Mouse (Mus musculus) embryonic stem cell, embryonic (primary cell): ENCODE measurements around the gene Ccdc33.

Experiments
- CTCF ChIA-PET, 4 experiments: fragments of 300-600 bp in 2 of 4; fragments of 350-600 bp in 2 of 4; sonication (Branson Sonifier 250); formaldehyde crosslinking; loops; one replicate each; lab custom pipeline; 2022; ENCODE audit warnings: inconsistent platforms in 2 of 4; lab: Charles Lee
- POLR2A ChIA-PET, 4 experiments: fragments of 300-600 bp in 2 of 4; fragments of 350-600 bp in 2 of 4; sonication (Branson Sonifier 250); formaldehyde crosslinking; loops; one replicate each; lab custom pipeline; 2022; ENCODE audit warnings: antibody characterized with exemption in 4 of 4, inconsistent platforms in 1 of 4; lab: Charles Lee

The Ccdc33 gene

DNA sequence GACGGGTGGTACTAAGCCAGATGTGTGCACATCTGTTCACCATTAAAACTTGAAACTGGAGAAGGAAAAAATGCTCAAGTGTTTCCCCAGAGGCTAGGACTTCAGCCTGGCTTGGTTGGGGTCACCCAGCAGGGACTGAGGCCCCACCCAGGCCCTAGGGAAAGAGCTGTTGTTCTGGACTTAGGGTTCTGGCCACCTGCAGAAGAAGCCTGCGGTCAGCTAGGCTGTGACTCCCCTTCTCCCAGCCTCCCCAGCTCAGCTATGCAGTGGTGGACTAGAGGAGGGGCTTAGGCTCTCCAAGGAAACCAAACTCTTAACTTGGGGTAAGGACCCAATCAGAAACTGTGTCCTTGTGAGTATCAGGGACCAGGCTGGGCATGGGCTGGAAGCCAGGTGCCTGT lies 17.3 kb upstream of the Ccdc33 start:
- ChIA-PET CTCF (no interaction called here), POLR2A (interaction anchor here in 1 of 4 experiments (1.0 kb wide), 1 partner anchor 23 kb away, joined by 3 read pairs; no protein-coding TSS in a partner anchor)

DNA sequence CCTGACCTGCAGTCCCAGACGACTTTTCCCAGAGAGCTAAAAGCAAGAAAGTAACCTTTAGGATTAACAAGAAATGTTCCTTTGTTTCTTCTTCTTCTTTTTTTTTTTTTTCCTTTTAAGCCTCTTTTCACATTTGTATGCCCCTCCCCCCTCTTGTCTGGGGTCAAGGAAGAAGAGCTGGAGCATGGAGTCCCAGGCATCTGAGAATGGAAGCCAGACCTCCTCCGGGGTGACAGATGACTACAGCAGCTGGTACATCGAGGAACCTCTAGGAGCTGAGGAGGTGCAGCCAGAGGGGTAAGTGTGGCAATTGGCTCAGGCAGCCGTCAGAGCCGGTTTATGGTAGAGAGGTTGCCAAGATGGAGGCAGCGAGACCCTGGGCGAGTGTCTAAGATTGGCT lies 16.3 kb upstream of the Ccdc33 start:
- CTCF ChIA-PET = interaction anchor here in 3 of 4 experiments (0.6 to 0.8 kb wide), 5 partner anchors 31 to 873 kb away, joined by 3 to 7 read pairs (median 4); partner anchors contain the start of gene Stra6 (in 1 of the 3)
- POLR2A ChIA-PET = interaction anchor here (0.6 to 1.7 kb wide), 6 partner anchors 22 to 147 kb away, joined by 3 to 5 read pairs (median 4); no protein-coding TSS in a partner anchor

DNA sequence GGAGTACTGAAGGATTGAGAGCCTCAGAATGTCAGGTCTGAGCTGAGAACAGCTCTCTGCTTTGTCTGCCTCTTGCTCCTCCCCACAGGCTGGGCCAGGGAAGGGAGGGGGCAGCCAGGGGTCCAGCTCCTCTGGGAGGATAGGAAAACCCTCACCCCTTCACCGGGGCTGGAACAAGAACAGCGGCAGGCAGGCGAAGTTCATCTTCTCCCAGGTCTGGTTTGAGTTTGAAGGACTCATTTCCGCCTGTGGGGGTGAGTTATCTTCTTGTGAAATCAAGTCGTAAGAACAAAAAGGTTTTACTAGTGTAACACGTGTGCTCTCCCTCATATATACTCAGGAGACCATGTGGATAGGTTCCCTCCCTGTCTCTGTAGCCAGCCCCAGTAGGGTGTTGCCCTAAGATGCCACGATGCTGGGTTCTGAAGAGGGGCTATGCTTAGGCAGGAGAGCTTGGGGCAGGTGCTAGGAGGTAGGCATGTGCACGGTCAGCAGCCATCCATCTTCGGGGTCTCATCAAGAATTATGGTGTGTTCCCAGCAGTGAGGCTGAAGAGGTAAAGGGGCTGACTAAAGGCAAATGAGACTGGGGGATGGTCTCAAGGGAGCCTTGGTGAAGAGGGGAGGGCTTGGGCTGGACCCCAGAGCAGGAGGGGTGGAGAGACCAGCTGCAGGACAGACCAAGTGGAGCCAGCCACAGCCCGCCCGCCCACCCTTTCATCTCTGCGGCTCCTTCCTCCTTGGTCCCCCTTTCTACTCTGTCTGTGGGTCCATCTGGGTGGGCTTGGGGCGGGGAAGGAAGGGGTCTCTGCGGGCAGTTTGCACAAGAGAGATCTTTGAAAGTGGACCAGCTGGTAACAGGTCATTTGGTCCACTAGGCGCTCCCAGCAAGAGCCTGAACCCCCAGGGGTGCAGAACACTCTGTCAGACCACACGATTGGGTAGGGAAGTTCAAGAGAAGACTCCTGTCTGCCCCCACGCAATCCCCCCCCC lies 15.6 kb upstream of the Ccdc33 start:
- CTCF ChIA-PET = interaction anchor here in 3 of 4 experiments (0.6 to 0.8 kb wide), 6 partner anchors 51 to 872 kb away, joined by 3 to 7 read pairs (median 4); partner anchors contain the start of genes Islr (in 1 of the 3), Islr2 (in 1 of the 3) and Stra6 (in 1 of the 3)
- POLR2A ChIA-PET = interaction anchor here (0.6 to 1.7 kb wide), 5 partner anchors 21 to 148 kb away, joined by 3 to 5 read pairs (median 4); no protein-coding TSS in a partner anchor

DNA sequence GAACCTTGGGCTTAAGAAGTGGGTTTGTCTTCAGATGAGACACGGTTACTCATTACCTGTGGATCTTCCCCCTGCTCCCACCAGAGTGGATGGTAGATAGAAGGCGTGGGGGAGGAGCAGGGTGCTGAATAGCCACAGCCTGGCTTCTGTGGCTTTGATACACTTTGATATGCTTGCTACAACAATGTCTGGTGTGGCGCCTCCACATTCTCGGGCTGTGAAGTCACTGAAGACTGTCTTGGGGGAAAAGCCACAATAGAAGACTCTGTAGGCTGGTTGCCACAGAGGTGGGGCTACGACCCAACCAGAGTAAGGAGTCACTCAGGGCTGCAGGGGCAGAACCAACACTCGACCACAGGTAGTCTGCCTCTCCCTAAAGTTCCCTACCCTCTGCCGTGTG lies 13.1 kb upstream of the Ccdc33 start:
- ChIA-PET POLR2A (interaction anchor here in 1 of 4 experiments (0.9 kb wide), 1 partner anchor 18 kb away, joined by 4 read pairs; no protein-coding TSS in a partner anchor), CTCF (no interaction called here)

DNA sequence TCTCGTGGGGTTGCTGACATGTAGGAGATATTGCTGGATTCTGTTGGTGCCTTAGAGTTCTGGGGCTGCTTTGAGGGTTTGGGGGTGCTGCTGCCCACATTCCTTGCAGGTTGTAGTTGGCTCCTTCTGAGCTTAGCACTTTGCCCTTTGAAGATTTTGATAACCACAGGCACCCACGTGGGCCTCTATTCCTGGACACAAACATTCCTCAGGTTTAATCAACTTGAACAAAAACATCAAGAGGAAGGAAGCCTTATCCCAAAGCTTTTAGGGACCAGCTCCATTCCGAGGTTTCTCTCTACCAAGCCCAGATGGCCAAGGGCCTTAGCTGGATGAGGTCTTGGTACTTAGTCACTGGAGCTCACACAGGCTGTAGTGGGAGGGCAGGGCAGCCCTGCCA lies 12.3 kb upstream of the Ccdc33 start:
- POLR2A ChIA-PET = interaction anchor here in 1 of 4 experiments (1.2 kb wide), 2 partner anchors 13 to 15 kb away, joined by 3 to 5 read pairs; no protein-coding TSS in a partner anchor
- CTCF ChIA-PET = no interaction called here

DNA sequence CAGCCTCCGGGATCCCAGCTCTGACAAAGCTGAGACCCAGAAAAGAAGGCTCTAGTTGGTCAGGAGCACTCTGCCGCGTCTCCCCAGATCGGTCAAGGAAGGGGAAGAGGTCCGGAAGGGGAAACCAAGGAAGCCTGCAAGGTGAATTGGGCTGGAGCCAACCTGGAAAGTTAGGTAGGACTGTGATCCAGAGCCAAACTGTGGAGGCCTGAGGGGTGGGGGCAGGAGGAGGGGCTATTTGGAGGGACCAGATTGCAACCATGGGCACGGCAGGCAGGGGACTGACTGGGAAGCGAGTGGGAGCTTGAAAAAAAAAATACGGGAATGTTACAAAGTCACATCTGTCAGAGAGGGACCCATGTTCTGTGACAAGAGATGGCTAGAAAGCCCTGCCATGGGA lies 10.9 kb upstream of the Ccdc33 start:
- ChIA-PET POLR2A (interaction anchor here in 3 of 4 experiments (0.5 to 2.0 kb wide), 8 partner anchors 11 to 298 kb away, joined by 3 to 7 read pairs (median 4); partner anchors contain the start of gene Ccdc33 (in 1 of the 3)), CTCF (interaction anchor here in 1 of 4 experiments (1.1 kb wide), 1 partner anchor 91 kb away, joined by 3 read pairs; no protein-coding TSS in a partner anchor)

DNA sequence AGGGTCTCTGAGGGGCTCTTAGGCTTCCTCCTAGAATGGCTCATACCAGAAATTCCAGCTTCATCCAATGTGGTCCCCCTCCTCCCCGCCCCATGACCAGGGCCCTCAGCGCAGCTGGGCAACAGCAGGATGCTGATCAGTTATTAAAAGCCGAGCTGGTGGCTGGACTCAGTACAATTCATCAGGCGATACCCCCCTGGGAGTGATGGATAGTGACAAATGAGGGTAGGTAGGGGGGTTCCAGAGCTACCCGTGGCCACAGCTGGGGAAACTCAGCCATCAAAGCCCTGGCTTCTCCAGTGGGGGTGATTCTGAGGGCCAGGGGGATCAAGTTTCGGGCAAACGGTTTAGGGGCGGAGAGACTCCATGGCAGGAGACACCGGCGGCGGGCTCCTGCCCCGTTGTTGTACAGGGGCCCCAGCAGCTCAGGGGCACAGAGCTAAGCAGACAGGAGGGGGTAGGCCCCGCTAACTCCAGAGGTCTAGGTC lies 10.3 kb upstream of the Ccdc33 start:
- POLR2A ChIA-PET = interaction anchor here in 3 of 4 experiments (0.6 to 2.0 kb wide), 10 partner anchors 11 to 298 kb away, joined by 3 to 7 read pairs (median 3); partner anchors contain the start of gene Ccdc33 (in 1 of the 3)
- CTCF ChIA-PET = interaction anchor here in 1 of 4 experiments (1.1 to 1.2 kb wide), 2 partner anchors 90 to 97 kb away, joined by 3 read pairs; no protein-coding TSS in a partner anchor

DNA sequence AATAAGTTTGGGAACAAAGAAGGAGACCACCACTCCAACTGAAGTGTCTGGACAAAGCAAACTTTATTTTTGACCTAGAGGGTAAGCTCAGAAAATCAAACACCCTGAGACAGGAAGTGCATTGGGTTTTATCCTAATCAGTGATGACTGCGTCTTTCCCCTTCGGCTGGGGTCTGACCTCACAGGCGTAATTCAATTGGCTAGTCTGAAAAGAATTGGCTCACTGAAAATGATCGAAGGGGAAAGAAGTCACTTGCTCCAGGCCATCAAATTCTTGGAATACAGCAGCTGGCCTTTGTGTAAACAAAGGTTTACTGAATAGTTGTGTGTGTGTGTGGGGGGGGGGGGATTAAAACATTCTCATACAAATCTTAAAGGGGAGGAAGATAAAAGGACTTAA lies 7.2 kb upstream of the Ccdc33 start:
- POLR2A ChIA-PET = interaction anchor here (0.6 to 3.5 kb wide), 8 partner anchors 12 to 346 kb away, joined by 3 to 12 read pairs (median 4); no protein-coding TSS in a partner anchor
- CTCF ChIA-PET = interaction anchor here in 1 of 4 experiments (0.8 kb wide), 1 partner anchor 471 kb away, joined by 3 read pairs; no protein-coding TSS in a partner anchor

DNA sequence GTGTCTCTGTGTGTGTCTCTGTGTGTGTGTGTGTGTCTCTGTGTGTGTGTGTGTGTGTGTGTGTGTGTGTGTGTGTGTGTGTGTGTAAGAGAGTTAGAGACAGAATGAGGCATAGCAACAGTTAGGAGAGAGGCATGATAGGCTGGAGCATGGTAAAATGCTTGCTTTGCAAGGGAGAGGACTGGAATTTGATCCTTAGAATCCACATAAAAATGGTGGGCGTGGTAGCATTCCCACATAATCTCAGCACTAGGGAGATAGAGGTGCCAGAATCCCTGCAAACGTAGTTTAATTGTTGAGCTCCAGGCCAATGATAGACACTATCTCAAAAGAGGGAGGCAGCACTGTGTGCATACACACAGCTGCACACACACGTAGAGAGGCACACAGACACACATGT lies 6.5 kb upstream of the Ccdc33 start:
- POLR2A ChIA-PET = interaction anchor here (0.5 to 3.5 kb wide), 7 partner anchors 11 to 89 kb away, joined by 3 to 12 read pairs (median 3); no protein-coding TSS in a partner anchor
- CTCF ChIA-PET = interaction anchor here in 1 of 4 experiments (0.5 kb wide), 1 partner anchor 155 kb away, joined by 3 read pairs; no protein-coding TSS in a partner anchor

DNA sequence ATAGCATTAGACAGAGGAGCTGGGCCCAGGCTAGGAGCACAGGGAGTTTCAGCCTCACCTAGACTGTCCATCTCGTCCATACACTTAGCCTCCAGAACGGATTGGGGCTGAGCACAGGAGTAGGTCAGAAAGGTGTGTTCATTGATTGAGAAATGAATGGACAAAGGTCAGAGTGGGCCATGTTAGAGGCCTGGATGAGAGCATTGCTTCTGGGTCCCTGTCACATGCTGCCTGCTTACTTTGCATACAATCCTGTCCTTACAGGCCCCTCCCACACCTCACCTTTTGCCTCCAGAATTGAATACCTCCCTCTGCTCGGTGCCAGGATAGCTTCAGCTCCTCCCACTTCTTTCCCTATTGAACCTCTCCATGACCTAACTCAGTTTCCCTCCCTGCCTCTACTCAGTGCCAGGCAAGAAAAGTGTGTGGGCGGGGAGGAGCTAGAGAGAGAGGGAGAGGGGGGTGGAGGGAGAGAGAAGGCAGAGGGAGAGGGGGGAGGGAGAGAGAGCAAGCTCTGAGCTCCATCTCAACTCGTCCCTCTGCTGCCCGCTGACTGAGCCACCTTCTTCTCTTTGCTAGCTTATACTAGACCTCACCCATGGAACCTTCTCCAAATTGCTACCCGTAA lies 2.5 kb downstream of the Ccdc33 start:
- POLR2A ChIA-PET = interaction anchor here in 2 of 4 experiments (0.5 to 1.4 kb wide), 10 partner anchors 10 to 722 kb away, joined by 3 to 4 read pairs (median 3); partner anchors contain the start of genes Islr (in 1 of the 2) and Islr2 (in 1 of the 2)
- CTCF ChIA-PET = interaction anchor here in 2 of 4 experiments (0.7 to 1.1 kb wide), 3 partner anchors 88 to 100 kb away, joined by 3 to 4 read pairs (median 3); partner anchors contain the start of genes Islr (in 2 of the 2) and Islr2 (in 2 of the 2)

DNA sequence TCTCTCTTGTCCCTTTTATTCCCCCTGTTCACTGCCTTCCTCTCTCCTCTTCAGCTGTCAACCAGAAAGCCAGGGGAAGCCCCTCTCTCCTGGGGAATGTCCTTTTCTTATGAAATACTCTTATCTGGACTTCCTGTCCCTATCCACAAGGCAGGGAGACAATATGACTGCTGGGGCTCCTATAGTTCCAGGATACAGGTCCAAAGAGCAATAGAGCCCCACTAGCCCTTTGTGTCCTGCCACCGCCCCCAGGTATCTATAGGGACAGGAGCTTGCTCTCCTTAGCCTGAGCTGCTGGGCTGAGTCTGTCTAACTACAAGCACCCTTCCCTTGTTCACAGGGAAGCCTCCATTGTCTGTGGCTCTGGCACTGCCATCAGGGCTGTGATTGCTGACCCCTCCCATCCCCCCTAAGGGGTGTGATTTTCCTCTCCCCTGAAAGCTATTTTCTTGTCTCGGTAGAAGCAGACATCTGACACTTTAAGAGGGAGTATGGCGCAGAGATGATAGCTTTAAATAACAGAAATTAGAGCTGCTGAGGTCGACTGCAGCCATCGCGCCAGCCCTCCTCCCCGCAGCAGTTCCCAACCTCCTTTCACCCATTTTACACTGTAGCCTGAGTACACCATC lies 3.2 kb downstream of the Ccdc33 start:
- ChIA-PET POLR2A (interaction anchor here (0.5 to 1.4 kb wide), 8 partner anchors 13 to 723 kb away, joined by 3 to 5 read pairs (median 3); partner anchors contain the start of genes Islr (in 1 of the 4) and Islr2 (in 1 of the 4)), CTCF (interaction anchor here in 3 of 4 experiments (0.6 to 1.1 kb wide), 4 partner anchors 89 to 456 kb away, joined by 3 to 4 read pairs (median 4); partner anchors contain the start of genes Islr (in 2 of the 3) and Islr2 (in 2 of the 3))

DNA sequence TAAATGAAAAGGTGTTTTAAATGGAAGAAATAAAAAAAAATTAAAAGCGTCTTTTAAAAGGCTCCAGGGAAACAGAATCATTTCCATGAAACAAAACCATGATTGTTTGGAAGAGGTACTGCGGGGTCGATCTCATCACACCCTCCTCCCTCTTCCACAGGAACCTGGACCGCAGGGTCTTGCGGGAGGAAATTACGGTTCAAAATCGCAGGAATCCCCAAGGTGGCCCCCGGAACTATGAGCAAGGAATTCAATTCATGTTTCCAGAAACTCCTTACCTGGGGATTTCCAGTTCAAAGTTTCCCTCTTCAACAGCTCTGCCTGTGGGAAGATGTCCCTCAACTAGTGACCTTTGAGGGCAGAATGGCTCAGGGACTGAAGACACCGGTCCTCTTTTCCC lies 4.6 kb downstream of the Ccdc33 start:
- ChIA-PET POLR2A (interaction anchor here in 3 of 4 experiments (0.7 to 2.6 kb wide), 17 partner anchors 9 to 337 kb away, joined by 3 to 12 read pairs (median 4); partner anchors contain the start of genes Islr (in 1 of the 3) and Islr2 (in 1 of the 3)), CTCF (interaction anchor here in 3 of 4 experiments (0.5 to 1.6 kb wide), 3 partner anchors 60 to 115 kb away, joined by 4 read pairs; partner anchors contain the start of genes Islr (in 1 of the 3) and Islr2 (in 1 of the 3))

DNA sequence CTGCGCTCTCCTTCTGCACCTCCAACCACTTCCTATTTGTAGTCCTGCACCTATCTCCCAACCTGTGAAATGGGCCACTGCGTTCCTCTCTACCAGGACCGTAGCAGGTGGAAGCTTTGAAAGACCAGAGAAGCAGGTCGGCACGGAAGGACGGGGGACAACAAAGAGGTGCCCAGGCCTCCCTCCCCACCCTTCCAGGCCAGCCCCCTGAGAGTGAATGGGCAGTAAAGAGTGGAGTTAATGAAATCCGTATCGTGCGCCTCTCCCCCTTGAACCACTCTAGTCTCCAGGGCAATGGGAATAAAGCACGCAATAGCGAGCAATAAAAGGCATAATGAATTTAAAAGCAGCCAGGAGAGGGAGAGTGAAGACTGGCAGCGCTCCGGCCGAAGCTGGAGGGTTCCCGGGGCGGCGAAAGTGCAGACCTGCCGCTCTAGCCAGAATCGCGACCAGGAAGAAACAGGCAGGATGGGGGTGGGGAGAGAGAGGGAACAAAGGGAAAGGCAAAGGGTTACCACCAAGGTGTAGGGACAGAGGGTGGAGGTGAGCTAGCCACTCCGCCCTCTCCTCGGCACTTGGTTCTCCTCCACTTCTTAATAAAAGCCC lies 5.2 kb downstream of the Ccdc33 start:
- ChIA-PET POLR2A (interaction anchor here in 3 of 4 experiments (0.7 to 2.6 kb wide), 26 partner anchors 8 to 347 kb away, joined by 3 to 12 read pairs (median 4); partner anchors contain the start of genes Clk3 (in 1 of the 3), Islr (in 1 of the 3) and Islr2 (in 1 of the 3)), CTCF (interaction anchor here (0.5 to 1.6 kb wide), 8 partner anchors 27 to 115 kb away, joined by 3 to 4 read pairs (median 4); partner anchors contain the start of genes Islr (in 2 of the 4) and Islr2 (in 2 of the 4))

DNA sequence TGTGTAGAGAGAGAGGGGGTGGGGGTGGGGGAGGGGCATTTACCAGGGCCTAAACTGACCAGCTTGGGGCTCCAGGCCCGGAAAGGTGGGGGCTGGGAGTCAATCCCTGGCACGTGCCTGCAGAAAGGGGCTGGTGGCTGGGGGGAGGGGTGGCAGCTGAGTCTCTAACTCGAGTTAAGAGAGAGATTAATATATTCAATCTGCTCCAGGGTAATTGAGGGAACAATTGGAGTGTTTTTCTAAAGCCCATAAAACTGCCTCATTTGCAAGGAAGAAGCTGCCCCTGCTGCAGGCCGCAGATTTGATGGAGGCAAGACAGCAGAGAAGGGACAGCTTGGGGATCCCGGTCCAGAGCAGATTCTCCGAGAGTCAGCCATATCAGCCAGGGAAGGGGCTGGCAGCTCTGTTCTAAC lies 5.8 kb downstream of the Ccdc33 start:
- POLR2A ChIA-PET = interaction anchor here in 3 of 4 experiments (0.6 to 2.6 kb wide), 24 partner anchors 8 to 484 kb away, joined by 3 to 12 read pairs (median 4); partner anchors contain the start of genes Clk3 (in 1 of the 3), Islr (in 1 of the 3) and Islr2 (in 1 of the 3)
- CTCF ChIA-PET = interaction anchor here in 3 of 4 experiments (0.6 to 1.2 kb wide), 10 partner anchors 14 to 109 kb away, joined by 3 to 8 read pairs (median 3); partner anchors contain the start of genes Islr (in 2 of the 3) and Islr2 (in 2 of the 3)

DNA sequence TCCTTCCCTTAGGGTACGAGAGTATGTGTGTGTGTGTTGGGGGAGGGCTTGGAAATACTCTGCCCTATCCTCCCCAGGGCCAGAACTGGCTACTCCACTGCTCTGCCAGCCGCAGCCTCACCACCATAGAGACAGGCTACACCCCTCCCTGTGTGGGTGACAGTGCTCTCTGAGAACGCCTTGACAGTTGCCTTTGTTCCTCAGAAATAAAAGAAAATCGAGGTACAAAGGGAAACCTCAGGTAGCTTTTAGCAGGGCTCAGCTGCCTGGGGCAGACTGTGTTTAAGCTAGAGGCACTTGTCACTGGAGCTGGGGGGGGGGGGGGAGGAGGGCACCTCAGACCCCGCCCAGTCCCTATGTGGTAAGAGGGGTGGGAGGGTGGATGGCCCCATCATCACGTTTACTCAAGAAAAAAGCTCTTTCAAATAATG lies 6.3 kb downstream of the Ccdc33 start:
- POLR2A ChIA-PET = interaction anchor here in 2 of 4 experiments (0.6 to 2.6 kb wide), 22 partner anchors 9 to 633 kb away, joined by 3 to 12 read pairs (median 3); partner anchors contain the start of genes Clk3 (in 1 of the 2), Islr (in 1 of the 2) and Islr2 (in 1 of the 2)

More for the DNA sequence above, 6.3 kb downstream of the Ccdc33 start:
- CTCF ChIA-PET = interaction anchor here in 3 of 4 experiments (0.6 to 1.1 kb wide), 11 partner anchors 14 to 1487 kb away, joined by 3 to 8 read pairs (median 4); partner anchors contain the start of genes Islr (in 2 of the 3) and Islr2 (in 2 of the 3)
